Mouse (Mus musculus) CH12.LX (cell line): ENCODE data around the gene Gm45213. TPM values are rescaled to one million over a fixed set of nuclear protein-coding genes. Genes with fewer than 3 reads are reported as not detected.

ENCODE experiments used
- DNase-seq: peaks from one replicate; pipeline ENCODE4 v3.0.0-alpha.2; 2013; ENCODE audit errors: extremely low read depth
- H3K27ac ChIP-seq: 2 replicates; pipeline ENCODE4 v1.5.1; 2012; ENCODE audit warnings: low read depth, mild to moderate bottlenecking, control low read depth, moderate library complexity; ENCODE audit not compliant: insufficient read depth
- H3K27me3 ChIP-seq: replicated peaks from 2 replicates; pipeline ENCODE3; 2012; ENCODE audit warnings: inconsistent platforms
- H3K36me3 ChIP-seq, 2 experiments: replicated peaks in 1 of 2; 2 replicates each; pipeline versions ENCODE3 to v1.6.1; 2012; ENCODE audit warnings: inconsistent platforms in 1 of 2, low read length in 1 of 2, mild to moderate bottlenecking in 1 of 2, mixed read lengths in 1 of 2, moderate library complexity in 1 of 2; ENCODE audit not compliant: control insufficient read depth in 1 of 2, insufficient read depth in 1 of 2
- H3K4me1 ChIP-seq, 2 experiments: 2 replicates each; pipeline ENCODE4 v1.6.1; 2012; ENCODE audit warnings: inconsistent platforms in 1 of 2, moderate library complexity in 1 of 2; ENCODE audit not compliant: insufficient read depth in 2 of 2, control insufficient read depth in 1 of 2
- H3K4me2 ChIP-seq: 2 replicates; pipeline ENCODE4 v1.6.1; 2012; ENCODE audit warnings: low read depth, mild to moderate bottlenecking, control low read depth; ENCODE audit not compliant: poor library complexity, insufficient read depth, severe bottlenecking
- H3K4me3 ChIP-seq, 3 experiments: fragments of 150-350 bp in 1 of 3; sonication (generic) in 1 of 3; replicated peaks in 1 of 3; 2 replicates each; pipeline versions ENCODE3 to v1.5.1; 2011 to 2012; ENCODE audit warnings: low read depth in 2 of 3, low read length in 2 of 3, mild to moderate bottlenecking in 2 of 3, moderate library complexity in 2 of 3, control low read depth in 1 of 3, improper control_type of control experiment in 1 of 3, inconsistent platforms in 1 of 3, mixed read lengths in 1 of 3; ENCODE audit not compliant: poor library complexity in 1 of 3
- H3K79me2 ChIP-seq: replicated peaks from 2 replicates; pipeline ENCODE4 v1.6.1; 2012; ENCODE audit warnings: mild to moderate bottlenecking, moderate library complexity; ENCODE audit not compliant: control insufficient read depth, poor library complexity, insufficient read depth, severe bottlenecking; ENCODE audit errors: extremely low read depth
- H3K9ac ChIP-seq: 2 replicates; pipeline ENCODE4 v1.6.1; 2012; ENCODE audit warnings: low read depth, mild to moderate bottlenecking, control low read depth, moderate library complexity; ENCODE audit not compliant: insufficient read depth
- H3K9me3 ChIP-seq: replicated peaks from 2 replicates; pipeline ENCODE3; 2012; ENCODE audit warnings: low read length, inconsistent platforms, mixed read lengths
- ELF1 ChIP-seq: IDR thresholded peaks from 2 replicates; pipeline ENCODE4 v1.6.1; 2014; ENCODE audit warnings: low read depth, mild to moderate bottlenecking, inconsistent platforms, low read length, improper control_type of control experiment
- EP300 ChIP-seq: IDR thresholded peaks from 2 replicates; pipeline ENCODE4 v1.6.1; 2011; ENCODE audit warnings: low read length, improper control_type of control experiment
- ETS1 ChIP-seq: conservative IDR thresholded peaks from 2 replicates; pipeline ENCODE4 v1.6.1; 2012; ENCODE audit warnings: low read depth, mild to moderate bottlenecking, inconsistent platforms, low read length, improper control_type of control experiment, moderate library complexity
- GABPA ChIP-seq: IDR thresholded peaks from 2 replicates; pipeline ENCODE4 v1.6.1; 2012; ENCODE audit warnings: low read depth, low read length, improper control_type of control experiment, inconsistent platforms; ENCODE audit not compliant: insufficient replicate concordance
- IRF4 ChIP-seq: IDR thresholded peaks from 2 replicates; pipeline ENCODE4 v1.6.1; 2014; ENCODE audit warnings: low read depth, mild to moderate bottlenecking, inconsistent platforms, low read length, improper control_type of control experiment
- JUN ChIP-seq: IDR thresholded peaks from 2 replicates; pipeline ENCODE4 v1.6.1; 2011; ENCODE audit warnings: low read depth, mild to moderate bottlenecking, low read length, improper control_type of control experiment, moderate library complexity; ENCODE audit not compliant: insufficient read depth
- KAT2A ChIP-seq: IDR thresholded peaks from 2 replicates; pipeline ENCODE4 v1.6.1; 2012; ENCODE audit warnings: low read length, improper control_type of control experiment, inconsistent platforms; ENCODE audit not compliant: insufficient replicate concordance
- MAFK ChIP-seq: IDR thresholded peaks from 2 replicates; pipeline ENCODE4 v1.6.1; 2011; ENCODE audit warnings: low read length, improper control_type of control experiment; ENCODE audit not compliant: insufficient replicate concordance
- MAX ChIP-seq: IDR thresholded peaks from 2 replicates; pipeline ENCODE4 v1.6.1; 2011; ENCODE audit warnings: low read length, improper control_type of control experiment
- MEF2A ChIP-seq: IDR thresholded peaks from 2 replicates; pipeline ENCODE4 v1.6.1; 2014; ENCODE audit warnings: low read depth, mild to moderate bottlenecking, inconsistent platforms, low read length, improper control_type of control experiment, borderline replicate concordance
- NRF1 ChIP-seq: IDR thresholded peaks from 2 replicates; pipeline ENCODE4 v1.6.1; 2014; ENCODE audit warnings: low read depth, mild to moderate bottlenecking, inconsistent platforms, low read length, improper control_type of control experiment, moderate library complexity
- RAD21 ChIP-seq: IDR thresholded peaks from 2 replicates; pipeline ENCODE4 v1.6.1; 2011; ENCODE audit warnings: low read depth, mild to moderate bottlenecking, low read length, improper control_type of control experiment, moderate library complexity
- SIN3A ChIP-seq: IDR thresholded peaks from 2 replicates; pipeline ENCODE4 v1.6.1; 2012; ENCODE audit warnings: low read length, improper control_type of control experiment, inconsistent platforms
- SMC3 ChIP-seq: IDR thresholded peaks from 2 replicates; pipeline ENCODE4 v1.6.1; 2011; ENCODE audit warnings: low read depth, low read length, improper control_type of control experiment
- TBP ChIP-seq: conservative IDR thresholded peaks from 2 replicates; pipeline ENCODE4 v1.6.1; 2011; ENCODE audit warnings: low read depth, low read length, improper control_type of control experiment
- TCF12 ChIP-seq: IDR thresholded peaks from 2 replicates; pipeline ENCODE4 v1.6.1; 2014; ENCODE audit warnings: low read depth, mild to moderate bottlenecking, inconsistent platforms, low read length, improper control_type of control experiment
- UBTF ChIP-seq: IDR thresholded peaks from 2 replicates; pipeline ENCODE4 v1.6.1; 2012; ENCODE audit warnings: low read depth, mild to moderate bottlenecking, inconsistent platforms, low read length, improper control_type of control experiment, moderate library complexity
- USF1 ChIP-seq: IDR thresholded peaks from 2 replicates; pipeline ENCODE4 v1.6.1; 2014; ENCODE audit warnings: low read depth, mild to moderate bottlenecking, inconsistent platforms, low read length, improper control_type of control experiment
- ZKSCAN1 ChIP-seq: IDR thresholded peaks from 2 replicates; pipeline ENCODE4 v1.6.1; 2012; ENCODE audit warnings: low read depth, inconsistent platforms, low read length, improper control_type of control experiment, borderline replicate concordance
- ZMIZ1 ChIP-seq: IDR thresholded peaks from 2 replicates; pipeline ENCODE4 v1.6.1; 2012; ENCODE audit warnings: low read depth, mild to moderate bottlenecking, inconsistent platforms, low read length, improper control_type of control experiment
- ZNF384 ChIP-seq: IDR thresholded peaks from 2 replicates; pipeline ENCODE4 v1.6.1; 2012; ENCODE audit warnings: low read depth, low read length, improper control_type of control experiment, inconsistent platforms
- dilution Hi-C: fragments of 300-500 bp; cut with MboI; formaldehyde crosslinking; loops from 2 replicates; pipeline ENCODE4 v1.14.3; 2020; ENCODE audit warnings: low sequenced_read_pairs; ENCODE audit not compliant: extremely low pct_unique_long_range_greater_than_20kb, extremely low pct_ligation_motif_present
- in situ Hi-C: fragments of 300-500 bp; cut with MboI; formaldehyde crosslinking; loops from 3 replicates; pipeline ENCODE4 v1.14.3; 2019; ENCODE audit warnings: low sequenced_read_pairs, low pct_ligation_motif_present, low pct_unique_long_range_greater_than_20kb, mixed read lengths
- polyA plus RNA-seq: library from polyadenylated mRNA; unstranded; fragments of >175 nt; gene quantifications from 2 replicates; pipeline ENCODE4 v1.2.1, GENCODE M21; 2012; ENCODE audit warnings: low read depth; ENCODE audit not compliant: insufficient read length
- total RNA-seq, 2 experiments: library from RNA; depleted of rRNA; stranded (reverse); fragments of 300-350 nt in 1 of 2; fragments of >200 nt in 1 of 2; gene quantifications; 2 replicates each; pipeline ENCODE4 v1.2.3; 2012 to 2014

The Gm45213 gene
- total and polyA plus RNA-seq, 3 experiments, result not detected

GRCm38 (mm10) chr7:66044617-66045016, 1.2 kb downstream of the Gm45213 start:
- Histone ChIP-seq H3K27ac (no peak overlapping the region), H3K9me3 (peaks cover 19% of the 10 kb centered on the region), H3K36me3 (no peaks in the 10 kb centered on the region), H3K79me2 (no peaks in the 10 kb centered on the region), H3K4me2 (no peak overlapping the region), H3K9ac (no peak overlapping the region), H3K4me1 (no peaks in the 10 kb centered on the region), H3K4me3 (no peak overlapping the region), H3K27me3 (peaks cover 84% of the 10 kb centered on the region)
- in situ Hi-C loops (no loop called here), dilution Hi-C loops (no loop called here)
- DNase-seq, result no peak
- TF ChIP-seq USF1, result no peak
- TF ChIP-seq ZNF384, result no peak
- no peak for TF ChIP-seq MEF2A
- no peak for TF ChIP-seq TCF12
- no peak for TF ChIP-seq TBP

GRCm38 (mm10) chr7:66046921-66047918, 3.8 kb downstream of the Gm45213 start:
- Histone ChIP-seq H3K4me3 (no peak overlapping the region), H3K4me1 (no peaks in the 10 kb centered on the region), H3K27ac (no peak overlapping the region), H3K36me3 (no peaks in the 10 kb centered on the region)
- dilution Hi-C loops, result no loop called here
- TF ChIP-seq MAX (no peak), NRF1 (no peak), UBTF (no peak), JUN (no peak), IRF4 (no peak), ELF1 (no peak), ZKSCAN1 (no peak), SMC3 (no peak), ETS1 (no peak), TBP (no peak), ZMIZ1 (no peak), MAFK (no peak), RAD21 (no peak), SIN3A (no peak), MEF2A (no peak), GABPA (no peak), KAT2A (no peak), EP300 (no peak)
- TF ChIP-seq, all 38 proteins: peak for 0
- Histone ChIP-seq H3K9me3 (no peaks in the 10 kb centered on the region), H3K27me3 (peaks cover 89% of the 10 kb centered on the region), H3K4me2 (no peak overlapping the region), H3K79me2 (no peaks in the 10 kb centered on the region), H3K9ac (no peak overlapping the region)
- DNase-seq, result no peak
- in situ Hi-C loops, result no loop called here
